Mouse (Mus musculus) testis, adult 2 months (tissue): ENCODE data around the gene Umodl1. TPM values are rescaled to one million over a fixed set of nuclear protein-coding genes. Genes with fewer than 3 reads are reported as not detected.

ENCODE experiments used
- H3K27ac ChIP-seq: fragments of 200-500 bp; 2 replicates; pipeline ENCODE4 v1.5.1; 2012; ENCODE audit warnings: low read depth, low read length; ENCODE audit not compliant: control insufficient read depth, insufficient read depth
- H3K27me3 ChIP-seq: fragments of 200-500 bp; 2 replicates; pipeline ENCODE4 v1.6.1; 2012; ENCODE audit warnings: mild to moderate bottlenecking, low read length, moderate library complexity; ENCODE audit not compliant: control insufficient read depth, insufficient read depth
- H3K36me3 ChIP-seq: fragments of 200-500 bp; 2 replicates; pipeline ENCODE4 v1.6.1; 2012; ENCODE audit warnings: mild to moderate bottlenecking, low read length; ENCODE audit not compliant: control insufficient read depth, insufficient read depth
- H3K4me1 ChIP-seq: fragments of 200-500 bp; 2 replicates; pipeline ENCODE4 v1.6.1; 2012; ENCODE audit warnings: low read length; ENCODE audit not compliant: control insufficient read depth, insufficient read depth
- H3K4me3 ChIP-seq: fragments of 200-500 bp; 2 replicates; pipeline ENCODE4 v1.5.1; 2012; ENCODE audit warnings: low read depth, mild to moderate bottlenecking, low read length, moderate library complexity, mixed read lengths; ENCODE audit not compliant: control insufficient read depth
- CTCF ChIP-seq: fragments of 200-500 bp; IDR thresholded peaks from 2 replicates; pipeline ENCODE4 v1.5.1; 2012; ENCODE audit warnings: low read depth, mild to moderate bottlenecking, inconsistent platforms, low read length, moderate library complexity; ENCODE audit not compliant: control insufficient read depth, insufficient read depth, insufficient replicate concordance
- POLR2A ChIP-seq: fragments of 200-500 bp; IDR thresholded peaks from 2 replicates; pipeline ENCODE4 v1.6.1; 2012; ENCODE audit warnings: low read depth, mild to moderate bottlenecking, inconsistent platforms, low read length, moderate library complexity; ENCODE audit not compliant: control insufficient read depth
- polyA plus RNA-seq: library from polyadenylated mRNA; depleted of rRNA; stranded (reverse); fragments of >200 nt; gene quantifications from 2 replicates; pipeline ENCODE4 v1.2.3, GENCODE M21; 2012; rRNA removed

Umodl1 gene
- polyA plus RNA-seq, 1 experiment: 10.7 TPM

DNA sequence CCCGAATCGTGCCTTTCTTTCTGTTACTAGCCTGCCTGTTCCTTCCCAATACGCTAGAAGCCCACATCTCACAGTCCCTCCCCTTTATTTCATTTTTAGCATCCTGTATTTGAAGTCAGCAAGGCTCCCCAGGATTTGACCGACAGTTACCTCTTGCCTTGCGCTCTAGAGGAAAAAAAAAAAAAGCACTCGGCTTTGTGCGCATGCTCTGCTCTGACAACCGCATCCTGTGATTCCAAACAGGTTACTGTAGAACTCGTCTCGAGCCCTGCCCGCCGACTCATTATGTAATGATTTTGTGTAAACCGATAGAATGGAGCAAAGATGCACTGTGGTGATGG, 104.3 kb downstream of the Umodl1 start:
- H3K27ac ChIP-seq: no peak overlapping the region; the same call in 1 of the 2 replicates
- H3K4me3 ChIP-seq: peak overlapping the region; percentile 51
- H3K4me1 ChIP-seq: peaks cover 20% of the 10 kb centered on the region
- no peak for TF ChIP-seq CTCF
- TF ChIP-seq POLR2A: no peak
- H3K27me3 ChIP-seq: no peaks in the 10 kb centered on the region
- no peaks in the 10 kb centered on the region for H3K36me3 ChIP-seq

DNA sequence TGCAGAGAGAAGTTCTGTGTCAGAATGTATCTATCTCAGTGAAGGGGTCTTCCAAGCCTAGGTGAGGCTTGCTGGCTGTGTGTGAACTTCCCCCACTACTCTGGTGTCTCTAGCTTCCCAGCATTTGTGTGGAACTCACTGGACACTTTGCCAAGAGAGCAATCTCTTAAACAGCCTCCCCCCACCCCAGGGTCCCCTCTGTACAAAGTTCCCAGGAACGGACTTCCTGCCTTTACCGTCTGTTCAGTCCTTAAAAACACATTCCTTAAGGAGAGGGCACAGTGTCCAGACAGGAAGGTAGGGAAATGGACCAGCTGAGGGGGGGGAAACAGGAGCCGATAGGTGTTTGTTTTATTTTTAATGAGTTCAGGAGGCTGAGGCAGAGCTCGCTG, 105.8 kb downstream of the Umodl1 start:
- H3K27ac ChIP-seq: no peak overlapping the region
- no peaks in the 10 kb centered on the region for H3K36me3 ChIP-seq
- H3K4me3 ChIP-seq: no peak overlapping the region
- no peaks in the 10 kb centered on the region for H3K27me3 ChIP-seq
- no peak for TF ChIP-seq CTCF
- no peak for TF ChIP-seq POLR2A
- H3K4me1 ChIP-seq: peaks cover 20% of the 10 kb centered on the region

Other genes with a start within 250 kb of the Umodl1 start
- 0.25 and 0.31 TPM in 2 replicates for gene Glp1r, start 52.8 kb upstream of the Umodl1 start, polyA plus RNA-seq
- gene Abcg1, start 103.0 kb downstream of the Umodl1 start, polyA plus RNA-seq: 0.65 and 1.3 TPM in 2 replicates
- 0.28 and 0.96 TPM in 2 replicates for gene Tff3, start 175.0 kb downstream of the Umodl1 start, polyA plus RNA-seq
- gene Tff2, start 189.6 kb downstream of the Umodl1 start, polyA plus RNA-seq: 0.43 TPM in 1 of 2 replicates, not detected in the other
- 0.16 TPM in 1 of 2 replicates, not detected in the other for gene Tff1, start 210.6 kb downstream of the Umodl1 start, polyA plus RNA-seq
- 0.04 and 0.11 TPM in 2 replicates for gene Tmprss3, start 244.3 kb downstream of the Umodl1 start, polyA plus RNA-seq